Mouse (Mus musculus): Measurements from ENCODE around the gene Cdk19.

DNA sequence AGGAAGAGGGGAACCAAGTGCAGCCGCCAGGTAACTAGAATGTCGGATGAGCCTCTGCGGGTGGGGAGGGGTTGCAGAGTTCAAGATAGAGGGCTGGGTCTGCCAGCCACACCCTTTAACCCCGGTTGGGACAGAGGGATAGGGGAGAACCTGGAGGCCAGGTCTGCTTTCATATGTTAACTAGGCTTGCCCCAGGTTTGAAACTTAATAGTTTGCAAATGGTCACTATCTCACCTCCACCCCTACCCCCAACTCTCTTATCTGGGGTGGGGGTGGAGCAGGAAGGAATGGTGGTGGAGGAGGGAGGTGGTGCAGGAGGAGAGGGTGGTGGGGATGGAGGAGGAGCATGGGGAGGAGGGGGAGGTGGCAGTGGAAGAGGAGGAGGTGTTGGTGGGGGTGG lies 23.6 kb downstream of the Cdk19 start:
- no peak for TF ChIP-seq POLR2A (IDR thresholded peaks at IDR 0.05; ENCODE audit: control insufficient read depth, low read depth, low read length)
- no peak for TF ChIP-seq CTCF (IDR thresholded peaks at IDR 0.05; ENCODE audit: control insufficient read depth, insufficient read depth, insufficient replicate concordance, low read depth, low read length)

Data from testis, adult 2 months (tissue).